Mouse (Mus musculus) MEL (cell line): Measurements from ENCODE around the gene Tas2r119. TPM values are rescaled to one million over a fixed set of nuclear protein-coding genes. Genes with fewer than 3 reads are reported as not detected.

Experiments used
- DNase-seq: peaks from one replicate; pipeline ENCODE4 v3.0.0; 2011; ENCODE audit warnings: low read depth, low spot score
- H3K27ac ChIP-seq: 2 replicates; pipeline ENCODE4 v1.5.1; 2012; ENCODE audit warnings: low read depth, mild to moderate bottlenecking, control low read depth, low read length, moderate library complexity; ENCODE audit not compliant: control insufficient read depth
- H3K27me3 ChIP-seq, 2 experiments: fragments of 150-350 bp in 1 of 2; sonication (generic) in 1 of 2; 2 replicates each; pipeline ENCODE4 v1.6.1; 2012; ENCODE audit warnings: low read length in 2 of 2, mild to moderate bottlenecking in 2 of 2, improper control_type of control experiment in 1 of 2, moderate library complexity in 1 of 2; ENCODE audit not compliant: insufficient read depth in 2 of 2, control insufficient read depth in 1 of 2
- H3K36me3 ChIP-seq, 2 experiments: 2 replicates each; pipeline ENCODE4 v1.6.1; 2012 to 2014; ENCODE audit warnings: low read length in 2 of 2, improper control_type of control experiment in 1 of 2, inconsistent platforms in 1 of 2, mild to moderate bottlenecking in 1 of 2; ENCODE audit not compliant: insufficient read depth in 2 of 2, control insufficient read depth in 1 of 2
- H3K4me1 ChIP-seq, 2 experiments: fragments of 150-350 bp in 1 of 2; sonication (generic) in 1 of 2; 2 replicates each; pipeline ENCODE4 v1.6.1; 2012; ENCODE audit warnings: low read length in 2 of 2, improper control_type of control experiment in 1 of 2, mild to moderate bottlenecking in 1 of 2; ENCODE audit not compliant: insufficient read depth in 2 of 2, control insufficient read depth in 1 of 2
- H3K4me3 ChIP-seq, 2 experiments: fragments of 150-350 bp in 1 of 2; sonication (generic) in 1 of 2; 2 replicates each; pipeline ENCODE4 v1.5.1; 2012; ENCODE audit warnings: low read depth in 2 of 2, low read length in 2 of 2, mild to moderate bottlenecking in 2 of 2, moderate library complexity in 2 of 2, control low read depth in 1 of 2, improper control_type of control experiment in 1 of 2; ENCODE audit not compliant: control insufficient read depth in 1 of 2, insufficient read depth in 1 of 2
- H3K79me2 ChIP-seq: 2 replicates; pipeline ENCODE4 v1.6.1; 2012; ENCODE audit warnings: mild to moderate bottlenecking, low read length, moderate library complexity; ENCODE audit not compliant: control insufficient read depth, poor library complexity, insufficient read depth
- H3K9ac ChIP-seq: 2 replicates; pipeline ENCODE4 v1.6.1; 2012; ENCODE audit warnings: low read depth, mild to moderate bottlenecking, control low read depth, low read length, moderate library complexity; ENCODE audit not compliant: control insufficient read depth, poor library complexity, severe bottlenecking
- H3K9me3 ChIP-seq: fragments of 150-350 bp; sonication (generic); replicated peaks from 2 replicates; pipeline ENCODE4 v1.6.1; 2012; ENCODE audit warnings: mild to moderate bottlenecking, low read length, improper control_type of control experiment, moderate library complexity; ENCODE audit not compliant: insufficient read depth
- BHLHE40 ChIP-seq: IDR thresholded peaks from 2 replicates; pipeline ENCODE4 v1.6.1; 2012; ENCODE audit warnings: low read depth, mild to moderate bottlenecking, inconsistent platforms, low read length, improper control_type of control experiment, borderline replicate concordance
- CHD1 ChIP-seq: IDR thresholded peaks from 2 replicates; pipeline ENCODE4 v1.6.1; 2012; ENCODE audit warnings: low read depth, mild to moderate bottlenecking, inconsistent platforms, low read length, improper control_type of control experiment
- CTCF ChIP-seq, 3 experiments: IDR thresholded peaks in 2 of 3; conservative IDR thresholded peaks in 1 of 3; 2 replicates each; pipeline ENCODE4 v1.5.1; 2011 to 2012; ENCODE audit warnings: low read length in 3 of 3, low read depth in 2 of 3, mild to moderate bottlenecking in 2 of 3, improper control_type of control experiment in 1 of 3, inconsistent platforms in 1 of 3, mixed read lengths in 1 of 3, moderate library complexity in 1 of 3; ENCODE audit not compliant: control insufficient read depth in 1 of 3, insufficient read depth in 1 of 3, poor library complexity in 1 of 3, severe bottlenecking in 1 of 3
- EP300 ChIP-seq, 2 experiments: IDR thresholded peaks; 2 replicates each; pipeline ENCODE4 v1.6.1; 2011; ENCODE audit warnings: improper control_type of control experiment in 2 of 2, low read length in 2 of 2, low read depth in 1 of 2, mild to moderate bottlenecking in 1 of 2
- GATA1 ChIP-seq: IDR thresholded peaks from 2 replicates; pipeline ENCODE4 v1.6.1; 2011; ENCODE audit warnings: low read depth, low read length, improper control_type of control experiment
- HCFC1 ChIP-seq: IDR thresholded peaks from 2 replicates; pipeline ENCODE4 v1.6.1; 2012; ENCODE audit warnings: low read depth, mild to moderate bottlenecking, inconsistent platforms, low read length, improper control_type of control experiment, moderate library complexity
- JUND ChIP-seq: IDR thresholded peaks from 2 replicates; pipeline ENCODE4 v1.6.1; 2011; ENCODE audit warnings: low read depth, mild to moderate bottlenecking, improper control_type of control experiment, low read length
- MAZ ChIP-seq: IDR thresholded peaks from 2 replicates; pipeline ENCODE4 v1.6.1; 2012; ENCODE audit warnings: low read depth, mild to moderate bottlenecking, inconsistent platforms, low read length, improper control_type of control experiment
- MEF2A ChIP-seq: IDR thresholded peaks from 2 replicates; pipeline ENCODE4 v1.6.1; 2014; ENCODE audit warnings: low read depth, mild to moderate bottlenecking, inconsistent platforms, low read length, improper control_type of control experiment; ENCODE audit not compliant: poor library complexity, insufficient replicate concordance, severe bottlenecking; ENCODE audit errors: extremely low read depth
- MXI1 ChIP-seq: IDR thresholded peaks from 2 replicates; pipeline ENCODE4 v1.6.1; 2011; ENCODE audit warnings: mild to moderate bottlenecking, low read depth, low read length, improper control_type of control experiment
- MYB ChIP-seq: IDR thresholded peaks from 2 replicates; pipeline ENCODE4 v1.6.1; 2011; ENCODE audit warnings: mild to moderate bottlenecking, low read depth, low read length, improper control_type of control experiment
- NELFE ChIP-seq: IDR thresholded peaks from 2 replicates; pipeline ENCODE4 v1.6.1; 2011; ENCODE audit warnings: low read depth, low read length, improper control_type of control experiment
- NRF1 ChIP-seq: IDR thresholded peaks from 2 replicates; pipeline ENCODE4 v1.6.1; 2014; ENCODE audit warnings: low read depth, mild to moderate bottlenecking, inconsistent platforms, low read length, improper control_type of control experiment, moderate library complexity; ENCODE audit not compliant: poor library complexity, insufficient read depth, severe bottlenecking
- POLR2A ChIP-seq, 2 experiments: IDR thresholded peaks; 2 replicates each; pipeline ENCODE4 v1.6.1; 2011 to 2012; ENCODE audit warnings: low read length in 2 of 2, mild to moderate bottlenecking in 2 of 2, control low read depth in 1 of 2, improper control_type of control experiment in 1 of 2, low read depth in 1 of 2, moderate library complexity in 1 of 2; ENCODE audit not compliant: control insufficient read depth in 1 of 2, insufficient read depth in 1 of 2, poor library complexity in 1 of 2
- POLR2AphosphoS5 ChIP-seq: IDR thresholded peaks from 2 replicates; pipeline ENCODE4 v1.6.1; 2012; ENCODE audit warnings: low read depth, borderline replicate concordance, mild to moderate bottlenecking, inconsistent platforms, low read length, moderate library complexity, mixed read lengths
- SIN3A ChIP-seq: IDR thresholded peaks from 2 replicates; pipeline ENCODE4 v1.6.1; 2012; ENCODE audit warnings: low read length, improper control_type of control experiment, inconsistent platforms
- SMC3 ChIP-seq: IDR thresholded peaks from 2 replicates; pipeline ENCODE4 v1.6.1; 2011; ENCODE audit warnings: low read depth, low read length, improper control_type of control experiment
- TAL1 ChIP-seq: IDR thresholded peaks from 2 replicates; pipeline ENCODE4 v1.6.1; 2012; ENCODE audit warnings: mild to moderate bottlenecking, inconsistent platforms, low read length, moderate library complexity, mixed read lengths
- TBP ChIP-seq: IDR thresholded peaks from 2 replicates; pipeline ENCODE4 v1.8.0; 2011; ENCODE audit warnings: low read depth, low read length, improper control_type of control experiment
- TCF12 ChIP-seq: IDR thresholded peaks from 2 replicates; pipeline ENCODE4 v1.6.1; 2014; ENCODE audit warnings: low read depth, mild to moderate bottlenecking, inconsistent platforms, low read length, improper control_type of control experiment, moderate library complexity
- USF1 ChIP-seq: IDR thresholded peaks from 2 replicates; pipeline ENCODE4 v1.6.1; 2014; ENCODE audit warnings: low read depth, mild to moderate bottlenecking, inconsistent platforms, low read length, improper control_type of control experiment, moderate library complexity
- ZKSCAN1 ChIP-seq: IDR thresholded peaks from 2 replicates; pipeline ENCODE4 v1.6.1; 2012; ENCODE audit warnings: low read depth, mild to moderate bottlenecking, inconsistent platforms, low read length, improper control_type of control experiment, moderate library complexity
- ZMIZ1 ChIP-seq: IDR thresholded peaks from 2 replicates; pipeline ENCODE4 v1.6.1; 2012; ENCODE audit warnings: low read depth, mild to moderate bottlenecking, inconsistent platforms, low read length, improper control_type of control experiment, moderate library complexity
- ZNF384 ChIP-seq: IDR thresholded peaks from 2 replicates; pipeline ENCODE4 v1.6.1; 2012; ENCODE audit warnings: low read depth, mild to moderate bottlenecking, inconsistent platforms, low read length, improper control_type of control experiment
- polyA plus RNA-seq, 2 experiments: library from polyadenylated mRNA; stranded (reverse) in 1 of 2; unstranded in 1 of 2; fragments of >175 nt in 1 of 2; fragments of >200 nt in 1 of 2; gene quantifications; 2 replicates each; pipeline versions ENCODE4 v1.2.1 to v1.2.4; 2012; ENCODE audit warnings: low replicate concordance in 2 of 2, low read depth in 1 of 2; ENCODE audit not compliant: insufficient read length in 2 of 2, insufficient read depth in 1 of 2, missing spikeins in 1 of 2
- total RNA-seq: library from RNA; depleted of rRNA; stranded (reverse); fragments of 300-350 nt; gene quantifications from 2 replicates; pipeline ENCODE4 v1.2.3, GENCODE M21; 2012

Tas2r119 gene
- total and polyA plus RNA-seq, 3 experiments, result not detected

GRCm38 (mm10) chr15:32153404-32153803 lies 23.7 kb upstream of the Tas2r119 start:
- Histone ChIP-seq H3K4me3 (no peak overlapping the region), H3K27ac (no peak overlapping the region), H3K79me2 (no peaks in the 10 kb centered on the region), H3K9me3 (no peaks in the 10 kb centered on the region), H3K4me1 (no peaks in the 10 kb centered on the region), H3K36me3 (no peaks in the 10 kb centered on the region), H3K9ac (no peak overlapping the region), H3K27me3 (no peaks in the 10 kb centered on the region)
- no peak for DNase-seq
- no peak for TF ChIP-seq TBP
- TF ChIP-seq GATA1, result no peak
- no peak for TF ChIP-seq SIN3A
- TF ChIP-seq USF1, result no peak
- no peak for TF ChIP-seq ZNF384
- no peak for TF ChIP-seq POLR2AphosphoS5
- TF ChIP-seq EP300 (IDR thresholded peaks at IDR 0.05; ENCODE audit: low read depth in 1 of 2, low read length in 2 of 2), result no peak
- TF ChIP-seq JUND, result no peak

- Histone ChIP-seq H3K79me2 (no peaks in the 10 kb centered on the region), H3K27ac (no peak overlapping the region), H3K9ac (no peak overlapping the region), H3K4me3 (no peak overlapping the region), H3K27me3 (no peaks in the 10 kb centered on the region), H3K36me3 (no peaks in the 10 kb centered on the region), H3K9me3 (no peaks in the 10 kb centered on the region), H3K4me1 (no peaks in the 10 kb centered on the region)
- TF ChIP-seq JUND (no peak), SMC3 (no peak), MXI1 (no peak), HCFC1 (no peak), MYB (no peak), ZMIZ1 (no peak), BHLHE40 (no peak), ZNF384 (no peak), NRF1 (no peak), USF1 (no peak), POLR2A (IDR thresholded peaks at IDR 0.05; ENCODE audit: control insufficient read depth in 1 of 2, insufficient read depth in 1 of 2, low read depth in 1 of 2, low read length in 2 of 2, poor library complexity in 1 of 2) (no peak), MAZ (no peak), ZKSCAN1 (no peak), CTCF (IDR thresholded peaks at IDR 0.05 in 2 of 3, conservative IDR thresholded peaks at IDR 0.05 in 1 of 3; ENCODE audit: control insufficient read depth in 1 of 3, insufficient read depth in 1 of 3, low read depth in 2 of 3, low read length in 3 of 3, poor library complexity in 1 of 3, severe bottlenecking in 1 of 3) (no peak), NELFE (no peak), MEF2A (no peak), CHD1 (no peak), TCF12 (no peak), POLR2AphosphoS5 (no peak), TAL1 (no peak)
- DNase-seq, result no peak
Observed at GRCm38 (mm10) chr15:32153857-32154449, 23.1 kb upstream of the Tas2r119 start.
